10 mouse cellular contexts compared by ENCODE assay signal in the genomic region with DNA sequence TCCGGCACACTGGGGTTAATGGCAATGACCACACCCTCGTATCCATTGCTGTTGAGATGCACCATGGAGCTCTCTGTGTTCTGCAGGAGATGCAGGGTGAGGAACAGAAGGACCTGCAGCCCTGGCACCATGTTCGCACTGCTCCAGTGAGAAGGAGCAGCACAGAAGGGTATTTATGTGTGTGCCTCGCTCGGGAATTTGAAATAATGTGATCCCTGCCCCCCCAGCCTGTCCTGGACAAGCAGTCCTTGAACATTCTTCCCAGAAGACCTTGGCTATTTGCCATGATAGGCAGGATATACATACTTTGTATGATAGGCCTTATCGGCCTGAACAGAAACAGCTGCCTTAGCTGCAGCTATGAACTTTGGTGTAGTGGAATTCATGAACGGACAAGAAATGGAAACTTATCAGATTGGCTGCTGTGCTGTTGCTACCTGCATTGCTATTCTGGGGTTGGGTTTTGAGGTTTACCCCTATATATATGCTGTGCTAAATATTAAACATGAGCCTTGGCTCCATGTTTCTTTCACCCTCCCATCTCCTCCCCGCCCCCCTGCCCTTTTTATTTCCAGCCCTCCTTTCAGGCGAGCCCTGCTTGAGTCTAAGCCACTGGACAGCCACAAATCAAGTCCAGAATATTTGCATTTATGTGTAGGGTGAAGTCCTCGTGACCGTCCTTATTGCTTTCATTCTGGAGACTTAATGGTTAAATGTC. TPM values are rescaled to one million over a fixed set of nuclear protein-coding genes. Genes with fewer than 3 reads are reported as not detected.
A peak's percentile ranks its signal among the peaks of the same experiment; 100 is the strongest.
DNase-seq lines count a peak whose midpoint lies in the region; ATAC-seq and TF ChIP-seq lines count a peak whose summit lies in the region.
"Had no signal": no experiment of that assay in that cellular context is flagged by ENCODE, and none has a peak within 500 bp of the region (broad histone marks: within the 10 kb centered on the region; RNA-seq: fewer than 3 reads in every experiment).

A gene (minus strand): TSS at position 386 of the 718 bp plus-strand sequence.

- DNase-seq in heart, postnatal 25 days (ENCODE audit: low spot score), result no peak
- DNase-seq in c-Kit-positive CD71-negative TER-119-negative erythroid progenitor cells, embryonic 14.5 days (ENCODE audit: low read depth), result peak; percentile 14
- no peak for DNase-seq in hindbrain, postnatal 0 days (ENCODE audit: low spot score)
- DNase-seq: cerebellum, adult 11 months had no signal

- intact Hi-C loops in heart, postnatal 25 days (cut with DNase I), result no loop called here

- peak within 1 kb of the TSS; percentile 45 for H3K4me2 ChIP-seq in heart, embryonic 11.5 days
- peak within 1 kb of the TSS; percentile 36 for H3K4me2 ChIP-seq in kidney, embryonic 15.5 days
- H3K4me2 ChIP-seq in hindbrain, postnatal 0 days (ENCODE audit: low read depth, low read length), result no peak within 1 kb of the TSS
- no peak within 1 kb of the TSS for H3K4me2 ChIP-seq in midbrain, embryonic 16.5 days (ENCODE audit: low read length)

- no peak within 1 kb of the TSS for H3K9ac ChIP-seq in heart, embryonic 11.5 days (ENCODE audit: low read depth, low read length)
- H3K9ac ChIP-seq in kidney, embryonic 15.5 days, result no peak within 1 kb of the TSS
- no peak within 1 kb of the TSS for H3K9ac ChIP-seq in hindbrain, postnatal 0 days (replicated peaks; ENCODE audit: low read length)
- H3K9ac ChIP-seq in midbrain, embryonic 16.5 days (ENCODE audit: low read depth, low read length), result no peak within 1 kb of the TSS

- ATAC-seq in heart, embryonic 11.5 days (replicated peaks; ENCODE audit: insufficient number of reproducible peaks, low FRiP score, low TSS enrichment), result peak; percentile 84
- peak; percentile 88 for ATAC-seq in kidney, embryonic 15.5 days (replicated peaks; ENCODE audit: low FRiP score)
- ATAC-seq in megakaryocyte progenitor cell, adult 5-6 weeks (replicated peaks; ENCODE audit: poor library complexity), result peak; percentile 92
- no peak for ATAC-seq in hindbrain, postnatal 0 days
- ATAC-seq in midbrain, embryonic 16.5 days, result no peak
- no peak for ATAC-seq in CD4-positive, CD25-positive, alpha-beta regulatory T cell, adult 4 months

- H3K27ac ChIP-seq in heart, embryonic 11.5 days (ENCODE audit: low read depth, low read length), result peak within 1 kb of the TSS; percentile 76
- peak within 1 kb of the TSS; percentile 72 for H3K27ac ChIP-seq in kidney, embryonic 15.5 days
- H3K27ac ChIP-seq in hindbrain, postnatal 0 days, result no peak within 1 kb of the TSS
- H3K27ac ChIP-seq in midbrain, embryonic 16.5 days (ENCODE audit: low read length), result no peak within 1 kb of the TSS

- no peaks in the 10 kb centered on the region for H3K9me3 ChIP-seq in heart, embryonic 11.5 days (replicated peaks; ENCODE audit: control insufficient read depth, low read length)
- H3K9me3 ChIP-seq in kidney, embryonic 15.5 days (replicated peaks), result no peaks in the 10 kb centered on the region
- H3K9me3 ChIP-seq in hindbrain, postnatal 0 days (ENCODE audit: low read length), result no peaks in the 10 kb centered on the region
- no peaks in the 10 kb centered on the region for H3K9me3 ChIP-seq in midbrain, embryonic 16.5 days (replicated peaks; ENCODE audit: control insufficient read depth, low read length, poor library complexity, severe bottlenecking)

- H3K4me3 ChIP-seq in heart, embryonic 11.5 days (ENCODE audit: low read depth, low read length), result 0 out of 2 replicates have a peak within 1 kb of the TSS, but pooled peaks have one; percentile 10
- H3K4me3 ChIP-seq in kidney, embryonic 15.5 days (replicated peaks), result peak within 1 kb of the TSS; percentile 18
- no peak within 1 kb of the TSS for H3K4me3 ChIP-seq in hindbrain, postnatal 0 days (ENCODE audit: low read length)
- no peak within 1 kb of the TSS for H3K4me3 ChIP-seq in midbrain, embryonic 16.5 days (ENCODE audit: low read depth, low read length)

- H3K4me1 ChIP-seq in heart, embryonic 11.5 days (ENCODE audit: control insufficient read depth, insufficient read depth, low read length), result peaks cover 6% of the 10 kb centered on the region; the same call in 1 of the 2 replicates
- peaks cover 11% of the 10 kb centered on the region for H3K4me1 ChIP-seq in kidney, embryonic 15.5 days
- no peaks in the 10 kb centered on the region for H3K4me1 ChIP-seq in hindbrain, postnatal 0 days (ENCODE audit: insufficient read depth, low read length)
- no peaks in the 10 kb centered on the region for H3K4me1 ChIP-seq in midbrain, embryonic 16.5 days (ENCODE audit: control insufficient read depth, insufficient read depth, low read length)

- TF ChIP-seq CTCF in hindbrain, postnatal 0 days (IDR thresholded peaks at IDR 0.05; ENCODE audit: low read depth), result no peak

- H3K27me3 ChIP-seq in heart, embryonic 11.5 days (ENCODE audit: control insufficient read depth, insufficient read depth, low read length), result no peaks in the 10 kb centered on the region
- H3K27me3 ChIP-seq in kidney, embryonic 15.5 days, result no peaks in the 10 kb centered on the region
- no peaks in the 10 kb centered on the region for H3K27me3 ChIP-seq in hindbrain, postnatal 0 days (ENCODE audit: insufficient read depth, low read length)
- H3K27me3 ChIP-seq in midbrain, embryonic 16.5 days (ENCODE audit: control insufficient read depth, insufficient read depth, low read depth, low read length), result no peaks in the 10 kb centered on the region
- H3K27me3 ChIP-seq: CH12.LX had no signal

- H3K36me3 ChIP-seq in heart, embryonic 11.5 days (ENCODE audit: control insufficient read depth, insufficient read depth, low read length), result no peaks in the 10 kb centered on the region
- no peaks in the 10 kb centered on the region for H3K36me3 ChIP-seq in kidney, embryonic 15.5 days
- no peaks in the 10 kb centered on the region for H3K36me3 ChIP-seq in hindbrain, postnatal 0 days (ENCODE audit: insufficient read depth, low read length)
- no peaks in the 10 kb centered on the region for H3K36me3 ChIP-seq in midbrain, embryonic 16.5 days (ENCODE audit: control insufficient read depth, insufficient read depth, low read length)

- WGBS in heart, embryonic 11.5 days (ENCODE audit: insufficient replicate concordance), result 48% methylated on average over 9 of the region's 11 CpGs
- WGBS in kidney, embryonic 15.5 days, result 39% methylated on average over 11 of the region's 11 CpGs
- 81% methylated on average over 10 of the region's 11 CpGs for WGBS in hindbrain, postnatal 0 days
- 85% methylated on average over 9 of the region's 11 CpGs for WGBS in midbrain, embryonic 16.5 days

RNA-seq across cellular contexts. Expression of the gene that starts here (rescaled TPM):
- 18.8 and 20.5 TPM in 2 replicates for polyA plus RNA-seq in heart, embryonic 11.5 days (2014; fragmentation: Nextera tagmentation; extraction: Ambion mirVana)
- 1 to 10 TPM; 1.0 to 1.1 TPM for total RNA-seq in heart, postnatal 25 days (2021)
- 10.4 and 11.4 TPM in 2 replicates for polyA plus RNA-seq in kidney, embryonic 15.5 days (2015; fragmentation: Nextera tagmentation; extraction: Ambion mirVana)
- 1.7 and 2.0 TPM in 2 replicates for total RNA-seq in megakaryocyte progenitor cell, adult 5-6 weeks (2015)
- total RNA-seq in megakaryocyte progenitor cell, adult 5-6 weeks (2017), result 0.92 and 2.3 TPM in 2 replicates
- 0.21 and 0.32 TPM in 2 replicates for total RNA-seq in hindbrain, postnatal 0 days (2014; rRNA removed)
- polyA plus RNA-seq in hindbrain, postnatal 0 days (2015; fragmentation: Nextera tagmentation; extraction: Ambion mirVana), result 0.36 and 0.47 TPM in 2 replicates
- 0.78 and 0.98 TPM in 2 replicates for polyA plus RNA-seq in midbrain, embryonic 16.5 days (2015; fragmentation: Nextera tagmentation; extraction: Ambion mirVana)
- under 1 TPM in 1 of 2 experiments, not detected in 1; 0.09 TPM for polyA plus RNA-seq in CD4-positive, CD25-positive, alpha-beta regulatory T cell, adult 4 months (2017; shearing (Covaris generic))
- total RNA-seq: CH12.LX had no signal

Comparison
In these comparisons a context has a peak if more than half of its experiments do, and no peak if none do; other contexts are left out.
1. ATAC-seq: peak in heart, embryonic 11.5 days (single experiment), kidney, embryonic 15.5 days (single experiment) and megakaryocyte progenitor cell, adult 5-6 weeks (single experiment); none in hindbrain, postnatal 0 days (single experiment), midbrain, embryonic 16.5 days (single experiment) and CD4-positive, CD25-positive, alpha-beta regulatory T cell, adult 4 months (single experiment).
2. H3K27ac ChIP-seq: peak in heart, embryonic 11.5 days (single experiment) and kidney, embryonic 15.5 days (single experiment); none in hindbrain, postnatal 0 days (single experiment) and midbrain, embryonic 16.5 days (single experiment).
3. H3K4me2 ChIP-seq: peak in heart, embryonic 11.5 days (single experiment) and kidney, embryonic 15.5 days (single experiment); none in hindbrain, postnatal 0 days (single experiment) and midbrain, embryonic 16.5 days (single experiment).
4. H3K4me3 ChIP-seq: peak in heart, embryonic 11.5 days (single experiment) and kidney, embryonic 15.5 days (single experiment); none in hindbrain, postnatal 0 days (single experiment) and midbrain, embryonic 16.5 days (single experiment).